Mouse (Mus musculus) heart, embryonic 13.5 days (tissue): ENCODE data around the gene Mylk2. TPM values are rescaled to one million over a fixed set of nuclear protein-coding genes. Genes with fewer than 3 reads are reported as not detected.

Experiments used
- microRNA-seq: library from miRNA; unstranded; fragments of <30 nt; microRNA quantifications from one replicate; pipeline ENCODE4, GENCODE M21; 2016
- polyA plus RNA-seq: library from polyadenylated mRNA; unstranded; fragments of >200 nt; fragmentation: Nextera tagmentation; extraction: Ambion mirVana; gene quantifications from 2 replicates; pipeline ENCODE4 v1.2.1, GENCODE M21; 2015

The Mylk2 gene
- polyA plus RNA-seq, 1 experiment from 2014 or later, result 0.29 TPM

Small RNAs within 50 kb of the gene (microRNA-seq; reads per million reads assigned to microRNA genes)
- not detected for gene Mir5622

Other genes with a start within 250 kb of the Mylk2 start
- gene H13, start 241.9 kb upstream of the Mylk2 start, polyA plus RNA-seq, result 81.9 and 84.7 TPM in 2 replicates
- gene Mcts2, start 224.3 kb upstream of the Mylk2 start, polyA plus RNA-seq, result 23.0 and 25.3 TPM in 2 replicates
- gene Id1, start 175.1 kb upstream of the Mylk2 start, polyA plus RNA-seq, result 56.7 and 58.8 TPM in 2 replicates
- 11.8 and 13.4 TPM in 2 replicates for gene Cox4i2, start 157.2 kb upstream of the Mylk2 start, polyA plus RNA-seq
- 59.6 and 62.8 TPM in 2 replicates for gene Bcl2l1, start 79.6 kb upstream of the Mylk2 start, polyA plus RNA-seq
- gene Tpx2, start 63.4 kb upstream of the Mylk2 start, polyA plus RNA-seq, result 51.1 and 55.5 TPM in 2 replicates
- 2.5 and 2.7 TPM in 2 replicates for gene Foxs1, start 21.9 kb downstream of the Mylk2 start, polyA plus RNA-seq
- 0.15 and 0.51 TPM in 2 replicates for gene Dusp15, start 40.3 kb downstream of the Mylk2 start, polyA plus RNA-seq
- gene Ttll9, start 51.1 kb downstream of the Mylk2 start, polyA plus RNA-seq, result 0.23 and 0.44 TPM in 2 replicates
- gene Pdrg1, start 104.1 kb downstream of the Mylk2 start, polyA plus RNA-seq, result 101 and 111 TPM in 2 replicates
- gene Xkr7, start 120.5 kb downstream of the Mylk2 start, polyA plus RNA-seq, result not detected in 2 replicates
- gene Ccm2l, start 154.6 kb downstream of the Mylk2 start, polyA plus RNA-seq, result 4.6 and 5.3 TPM in 2 replicates
- gene Hck, start 197.1 kb downstream of the Mylk2 start, polyA plus RNA-seq, result 1.8 and 2.2 TPM in 2 replicates
- 59.0 and 63.0 TPM in 2 replicates for gene Tm9sf4, start 250.0 kb downstream of the Mylk2 start, polyA plus RNA-seq